Comparison of ENCODE assay signal across 27 mouse cellular contexts in genomic region chr17:75416861-75417260, GRCm38 (mm10). TPM values are rescaled to one million over a fixed set of nuclear protein-coding genes. Genes with fewer than 3 reads are reported as not detected.
"Had no signal": no experiment of that assay in that cellular context is flagged by ENCODE, and none has a peak within 500 bp of the region (broad histone marks: within the 10 kb centered on the region; RNA-seq: fewer than 3 reads in every experiment).

No protein-coding gene starts in this region.

- H3K4me2 ChIP-seq: heart, embryonic 11.5 days; heart, embryonic 13.5 days; heart, embryonic 15.5 days; hindbrain, embryonic 12.5 days; hindbrain, embryonic 14.5 days; limb, embryonic 13.5 days; limb, embryonic 15.5 days; liver, embryonic 12.5 days had no signal

- H3K36me3 ChIP-seq: heart, embryonic 13.5 days; heart, embryonic 15.5 days; hindbrain, embryonic 12.5 days; limb, embryonic 13.5 days; limb, embryonic 15.5 days; liver, embryonic 12.5 days had no signal

- H3K9me3 ChIP-seq: heart, embryonic 15.5 days; limb, embryonic 15.5 days; liver, embryonic 12.5 days had no signal

- ATAC-seq: hindbrain, embryonic 16.5 days; intestine, embryonic 16.5 days; liver, embryonic 12.5 days had no signal

- H3K27ac ChIP-seq: gastrocnemius, adult 2 months; heart, adult 2 months; heart, embryonic 13.5 days; heart, embryonic 15.5 days; hindbrain, embryonic 12.5 days; hindbrain, embryonic 14.5 days; layer of hippocampus, adult 2 months; limb, embryonic 13.5 days; limb, embryonic 15.5 days; liver, embryonic 12.5 days; liver, embryonic 14.5 days had no signal

- DNase-seq: gastrocnemius, adult 2 months; gastrocnemius, postnatal 10 days; gastrocnemius, postnatal 25 days; heart, adult 2 months; heart, postnatal 14 days; heart, postnatal 4 days; kidney, adult 11 months; kidney, adult 8-10 months; kidney, postnatal 10 days; kidney, postnatal 25 days; kidney, postnatal 4 days; layer of hippocampus, adult 9-11 months; layer of hippocampus, postnatal 36 days; left cerebral cortex, postnatal 4 days had no signal

- H3K4me1 ChIP-seq: heart, embryonic 13.5 days; heart, embryonic 15.5 days; hindbrain, embryonic 12.5 days; limb, embryonic 13.5 days; limb, embryonic 15.5 days; liver, embryonic 12.5 days had no signal

- H3K27me3 ChIP-seq: heart, embryonic 13.5 days; heart, embryonic 15.5 days; hindbrain, embryonic 12.5 days; limb, embryonic 13.5 days; limb, embryonic 15.5 days; liver, embryonic 12.5 days had no signal

- H3K4me3 ChIP-seq: gastrocnemius, adult 2 months; heart, adult 2 months; heart, embryonic 13.5 days; heart, embryonic 15.5 days; hindbrain, embryonic 12.5 days; layer of hippocampus, adult 2 months; limb, embryonic 13.5 days; limb, embryonic 15.5 days; liver, embryonic 12.5 days had no signal

- H3K9ac ChIP-seq: heart, embryonic 13.5 days; heart, embryonic 15.5 days; hindbrain, embryonic 12.5 days; hindbrain, embryonic 14.5 days; limb, embryonic 13.5 days; limb, embryonic 15.5 days; liver, embryonic 12.5 days; liver, embryonic 14.5 days had no signal

RNA-seq across cellular contexts. Expression of gene Rasgrp3, which starts 18.8 kb away (rescaled TPM):
- total RNA-seq: granulocyte monocyte progenitor cell, adult 5-6 weeks had no signal
